Mouse (Mus musculus) CD4-positive helper T cell, adult 2 months (primary cell): ENCODE measurements around the gene Coq8b.
A peak's percentile ranks its signal among the peaks of the same experiment; 100 is the strongest.

Experiments
- DNase-seq: peaks from one replicate; pipeline ENCODE4 v3.0.0-alpha.2; 2012; ENCODE audit warnings: low read depth, missing footprints, low spot score

Coq8b gene

GRCm38 (mm10) chr7:27271423-27271822 lies 38.6 kb downstream of the Coq8b start:
- DNase-seq: no peak

DNA sequence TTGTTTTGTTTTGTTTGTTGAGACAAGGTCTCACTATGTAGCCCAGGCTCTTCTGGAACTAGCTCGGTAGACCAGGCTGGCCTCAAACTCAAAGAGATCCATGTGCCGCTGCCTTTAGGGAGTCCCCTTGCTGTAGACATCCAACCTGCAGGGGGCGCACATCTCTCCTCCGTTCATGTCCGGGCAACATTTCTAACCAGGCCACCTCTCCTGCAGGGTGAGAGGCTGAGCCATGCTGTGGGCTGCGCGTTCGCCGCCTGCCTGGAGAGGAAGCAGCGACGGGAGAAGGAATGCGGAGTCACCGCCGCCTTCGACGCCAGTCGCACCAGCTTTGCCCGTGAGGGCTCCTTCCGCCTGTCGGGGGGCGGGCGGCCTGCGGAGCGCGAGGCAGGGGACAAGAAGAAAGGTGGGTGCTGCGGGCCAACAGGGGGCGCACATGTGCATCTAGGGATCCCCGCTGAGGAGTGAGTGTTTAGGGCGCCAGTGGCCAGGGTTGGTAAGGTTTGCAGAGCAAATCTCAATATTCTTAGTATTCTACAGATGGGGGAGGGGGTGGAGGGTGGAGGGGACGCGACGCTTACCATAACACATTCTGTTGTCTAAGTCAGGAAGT lies 41.0 kb downstream of the Coq8b start:
- DNase-seq: peak; percentile 44

- DNase-seq: no peak
Measured at GRCm38 (mm10) chr7:27274916-27275315, 42.1 kb downstream of the Coq8b start.

GRCm38 (mm10) chr7:27276021-27276420 lies 43.2 kb downstream of the Coq8b start:
- no peak for DNase-seq

DNA sequence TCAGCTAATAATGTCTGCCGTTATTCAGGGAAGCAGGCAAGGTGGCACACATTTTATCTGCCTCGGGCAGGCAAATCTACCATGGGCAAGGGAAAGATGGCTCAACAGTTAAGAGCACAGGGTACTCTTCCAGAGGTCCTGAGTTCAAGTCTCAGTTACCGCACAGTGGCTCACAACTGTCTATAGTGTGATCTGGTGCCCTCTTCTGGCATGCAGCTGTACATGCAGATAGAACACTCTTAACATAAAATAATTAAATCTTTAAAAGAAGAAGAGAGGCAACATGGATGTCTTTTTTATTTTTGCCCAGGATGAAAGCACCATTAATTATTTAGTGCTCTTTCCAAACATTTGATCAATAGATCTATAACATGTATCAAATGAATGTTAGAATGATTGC lies 44.4 kb downstream of the Coq8b start:
- peak; percentile 23 for DNase-seq

DNA sequence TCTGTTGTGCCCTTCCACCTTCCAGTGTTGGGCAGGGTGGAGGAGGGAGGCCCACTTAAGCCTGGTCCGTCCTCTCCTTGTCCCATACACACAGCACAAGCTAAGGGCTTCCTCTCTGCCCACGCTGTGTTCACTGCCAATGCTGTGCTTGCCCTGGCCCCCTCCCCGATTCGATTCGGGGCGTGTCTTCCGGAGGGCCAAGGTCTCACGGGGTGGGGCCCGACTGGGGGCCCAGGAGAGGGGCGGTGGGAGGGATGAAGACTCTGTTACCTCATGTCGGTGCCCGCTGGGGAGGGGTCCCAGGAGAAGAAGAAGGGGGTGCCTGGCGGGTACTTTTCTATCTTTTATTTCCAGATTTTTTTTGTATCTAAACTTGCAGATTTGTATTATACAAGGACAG lies 48.9 kb downstream of the Coq8b start:
- DNase-seq: no peak

DNA sequence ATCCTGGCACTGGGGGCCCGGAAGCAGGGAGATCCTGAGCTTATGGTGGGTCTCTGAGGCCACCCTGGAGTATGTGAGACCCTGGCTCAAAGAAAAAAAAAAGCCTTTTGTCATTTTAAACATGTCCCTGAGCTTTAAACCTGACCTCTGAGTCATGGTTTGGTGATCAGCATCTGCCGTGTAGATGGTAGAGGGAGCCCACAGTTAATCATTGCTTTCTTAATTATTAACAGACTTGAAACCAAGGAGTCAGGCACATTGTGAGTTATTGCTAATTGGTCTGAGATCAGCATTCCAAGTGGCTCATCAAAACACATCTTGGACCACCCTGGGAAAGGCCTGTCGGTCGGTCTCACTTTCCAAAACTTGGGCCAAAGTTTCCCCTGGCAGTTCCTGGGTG lies 49.4 kb downstream of the Coq8b start:
- no peak for DNase-seq

GRCm38 (mm10) chr7:27284865-27285697 lies 52.3 kb downstream of the Coq8b start:
- peak; percentile 26 for DNase-seq

- peak; percentile 65 for DNase-seq
Measured at GRCm38 (mm10) chr7:27285698-27286066, 52.9 kb downstream of the Coq8b start.

DNA sequence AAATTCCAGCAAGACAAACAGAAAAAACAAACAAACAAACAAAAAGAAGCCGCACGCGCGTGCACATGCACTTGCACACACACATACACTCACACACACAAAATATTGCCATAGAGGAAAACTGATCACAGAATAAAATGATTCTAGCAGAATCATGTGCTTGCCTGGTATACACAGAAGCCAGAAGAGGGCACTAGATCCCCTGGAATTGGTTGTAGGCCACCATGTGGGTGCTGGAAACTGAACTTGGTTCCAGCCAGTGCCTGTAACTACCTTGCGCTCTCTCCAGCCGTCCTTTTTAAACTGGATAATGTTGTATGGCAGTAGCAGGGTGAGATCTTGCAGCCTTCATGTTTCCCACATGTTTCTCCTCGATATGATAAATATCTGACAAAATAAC lies 55.9 kb downstream of the Coq8b start:
- DNase-seq: no peak

DNA sequence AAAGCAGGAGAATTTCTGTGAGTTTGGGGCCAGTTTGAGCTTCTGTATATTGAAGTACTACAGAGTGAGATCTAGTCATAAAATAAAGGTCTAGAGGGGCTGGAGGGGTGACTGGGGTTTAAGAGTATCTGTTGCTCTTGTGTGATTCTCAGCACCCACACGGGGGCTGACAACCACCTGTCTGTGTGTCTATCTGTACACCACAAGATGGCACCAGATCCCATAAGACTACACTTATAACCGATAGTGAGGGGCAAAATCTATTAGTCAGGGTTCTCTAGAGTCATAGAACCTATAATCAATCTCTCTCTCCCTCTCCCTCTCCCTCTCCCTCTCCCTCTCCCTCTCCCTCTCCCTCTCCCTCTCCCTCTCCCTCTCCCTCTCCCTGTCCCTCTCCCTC lies 57.7 kb downstream of the Coq8b start:
- DNase-seq: no peak

GRCm38 (mm10) chr7:27291795-27292466 lies 59.1 kb downstream of the Coq8b start:
- DNase-seq: no peak

- no peak for DNase-seq
Measured at GRCm38 (mm10) chr7:27295956-27296355, 63.1 kb downstream of the Coq8b start.

DNA sequence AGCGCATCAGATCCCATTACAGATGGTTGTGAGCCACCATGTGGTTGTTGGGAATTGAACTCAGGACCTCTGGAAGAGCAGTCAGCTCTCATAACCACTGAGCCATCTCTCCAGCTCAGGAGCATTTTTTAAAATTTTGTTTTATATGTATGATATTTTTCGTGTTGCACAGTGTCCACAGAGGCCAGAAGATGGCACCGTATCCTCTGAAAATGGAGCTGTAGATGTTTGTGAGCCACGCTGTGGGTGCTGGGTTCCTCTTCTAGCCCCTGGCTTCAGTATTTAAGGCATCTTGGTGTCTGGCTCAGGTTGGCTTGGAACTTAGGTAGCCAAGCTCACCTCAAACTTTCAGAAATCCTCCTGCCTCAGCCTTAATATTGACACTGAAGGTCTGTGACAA lies 63.7 kb downstream of the Coq8b start:
- DNase-seq: no peak

DNA sequence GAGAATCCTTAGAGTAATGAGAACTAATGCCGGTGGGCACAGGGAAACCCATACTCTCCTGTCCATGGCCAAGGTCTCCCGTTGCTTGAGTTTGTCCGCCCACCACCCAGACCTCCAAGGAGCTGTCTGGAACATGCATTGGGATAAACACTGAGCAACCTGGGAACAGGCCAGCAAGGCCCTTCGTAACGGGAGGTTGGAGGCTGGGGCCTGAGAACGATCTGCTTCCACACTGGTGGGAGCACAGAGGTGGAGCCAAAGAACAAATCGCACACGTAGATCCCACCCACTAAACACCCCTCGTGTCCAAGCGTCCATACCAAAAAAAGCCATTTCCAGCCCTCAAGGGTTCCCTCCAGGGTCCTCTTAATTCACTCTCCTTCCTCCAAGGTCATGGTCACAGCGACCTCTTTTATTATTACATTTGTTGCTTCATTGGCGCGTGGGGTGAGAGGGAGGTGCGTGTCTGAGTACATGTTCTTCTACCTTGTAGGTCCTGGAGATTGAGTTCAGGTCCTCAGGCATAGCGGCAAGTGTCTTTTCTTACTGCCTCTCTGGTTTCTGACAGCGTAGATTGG lies 65.3 kb downstream of the Coq8b start:
- DNase-seq: no peak

DNA sequence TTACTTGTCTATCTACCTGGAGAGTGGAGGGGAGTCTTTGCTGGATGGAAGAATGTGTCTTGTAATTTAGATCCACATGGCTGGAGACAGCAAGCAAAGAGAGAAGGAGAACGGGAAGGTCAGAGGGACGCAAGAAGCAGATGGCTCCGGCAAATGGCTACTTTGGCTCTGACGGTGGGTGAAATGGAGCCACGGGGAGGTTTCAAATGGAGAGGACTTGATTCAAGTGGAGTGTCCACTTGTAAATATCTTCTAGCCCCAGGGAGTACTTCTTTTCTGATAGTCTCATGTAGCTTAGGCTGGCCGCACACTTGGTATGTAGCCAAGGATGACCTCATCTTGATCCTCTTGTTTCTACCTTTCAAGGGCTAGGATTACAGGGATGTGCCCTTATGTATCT lies 66.0 kb downstream of the Coq8b start:
- DNase-seq: no peak

- DNase-seq: no peak
Measured at GRCm38 (mm10) chr7:27300351-27300750, 67.5 kb downstream of the Coq8b start.

DNA sequence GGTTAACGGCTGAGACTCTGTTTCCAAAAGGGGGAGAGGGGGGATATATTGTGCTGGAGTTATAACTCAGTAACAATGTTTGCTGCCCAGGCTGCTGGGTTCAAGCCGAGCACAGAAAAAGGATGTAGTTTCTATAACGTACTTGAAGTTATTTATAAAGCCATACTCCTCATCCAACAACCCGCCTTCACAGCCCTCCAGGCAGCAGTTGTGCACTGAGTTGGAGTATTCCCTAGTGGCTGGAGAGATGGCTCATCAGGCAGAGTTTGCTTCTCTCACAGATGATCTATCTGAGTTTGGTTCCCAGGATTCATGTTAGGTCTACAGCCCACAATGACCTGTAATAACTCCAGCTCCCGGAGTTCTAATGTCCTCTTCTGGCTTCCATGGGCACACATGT lies 68.0 kb downstream of the Coq8b start:
- DNase-seq: no peak

DNA sequence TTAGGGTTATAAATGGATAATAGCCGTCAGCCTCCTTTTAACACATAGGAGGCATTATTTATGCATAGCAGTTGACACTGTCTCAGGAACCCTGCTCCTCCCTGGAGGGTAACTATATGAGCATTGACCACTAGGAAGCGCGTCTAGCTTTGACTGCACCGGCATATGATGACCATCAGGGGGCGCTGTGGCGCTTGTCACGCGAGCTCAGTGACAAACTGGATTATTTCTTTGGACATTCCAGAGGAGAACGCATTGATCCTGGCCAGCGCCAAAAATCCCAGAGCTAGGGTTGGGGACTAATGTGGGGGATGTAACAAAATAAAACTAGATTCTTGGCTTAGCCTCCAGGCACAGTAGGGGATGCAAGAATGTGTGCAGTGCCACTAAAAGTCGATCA lies 69.3 kb downstream of the Coq8b start:
- DNase-seq: peak; percentile 58

DNA sequence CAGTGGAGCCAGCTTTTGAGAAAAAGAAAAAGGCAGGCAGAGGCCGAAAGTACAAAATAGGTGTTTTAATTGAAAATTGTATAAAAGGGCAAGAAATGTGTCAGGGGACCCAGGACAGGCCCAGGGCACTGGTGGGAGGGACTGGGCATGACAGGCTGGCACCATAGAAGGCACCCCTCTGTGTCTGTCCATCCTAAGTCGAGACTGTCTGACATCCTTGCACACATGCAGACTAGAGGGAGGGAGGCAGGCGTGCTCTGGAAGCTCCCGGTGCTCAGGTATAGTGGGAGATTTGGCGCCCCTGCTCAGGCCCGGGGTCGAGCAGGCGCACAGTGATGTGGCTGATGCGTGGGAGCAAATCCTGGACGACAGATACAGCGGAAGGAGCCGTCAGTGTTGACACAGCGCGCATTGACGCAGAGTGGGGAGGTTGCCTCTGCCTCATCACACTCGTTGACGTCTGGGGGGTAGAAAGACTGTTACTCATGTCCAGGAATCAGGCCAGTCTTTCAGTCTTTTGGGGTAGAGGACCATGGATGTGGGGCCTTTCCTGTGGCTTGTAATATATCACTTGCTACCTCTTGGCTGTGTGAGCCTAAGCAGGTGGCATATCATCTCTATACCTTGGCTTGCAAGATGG lies 72.4 kb downstream of the Coq8b start:
- no peak for DNase-seq

DNA sequence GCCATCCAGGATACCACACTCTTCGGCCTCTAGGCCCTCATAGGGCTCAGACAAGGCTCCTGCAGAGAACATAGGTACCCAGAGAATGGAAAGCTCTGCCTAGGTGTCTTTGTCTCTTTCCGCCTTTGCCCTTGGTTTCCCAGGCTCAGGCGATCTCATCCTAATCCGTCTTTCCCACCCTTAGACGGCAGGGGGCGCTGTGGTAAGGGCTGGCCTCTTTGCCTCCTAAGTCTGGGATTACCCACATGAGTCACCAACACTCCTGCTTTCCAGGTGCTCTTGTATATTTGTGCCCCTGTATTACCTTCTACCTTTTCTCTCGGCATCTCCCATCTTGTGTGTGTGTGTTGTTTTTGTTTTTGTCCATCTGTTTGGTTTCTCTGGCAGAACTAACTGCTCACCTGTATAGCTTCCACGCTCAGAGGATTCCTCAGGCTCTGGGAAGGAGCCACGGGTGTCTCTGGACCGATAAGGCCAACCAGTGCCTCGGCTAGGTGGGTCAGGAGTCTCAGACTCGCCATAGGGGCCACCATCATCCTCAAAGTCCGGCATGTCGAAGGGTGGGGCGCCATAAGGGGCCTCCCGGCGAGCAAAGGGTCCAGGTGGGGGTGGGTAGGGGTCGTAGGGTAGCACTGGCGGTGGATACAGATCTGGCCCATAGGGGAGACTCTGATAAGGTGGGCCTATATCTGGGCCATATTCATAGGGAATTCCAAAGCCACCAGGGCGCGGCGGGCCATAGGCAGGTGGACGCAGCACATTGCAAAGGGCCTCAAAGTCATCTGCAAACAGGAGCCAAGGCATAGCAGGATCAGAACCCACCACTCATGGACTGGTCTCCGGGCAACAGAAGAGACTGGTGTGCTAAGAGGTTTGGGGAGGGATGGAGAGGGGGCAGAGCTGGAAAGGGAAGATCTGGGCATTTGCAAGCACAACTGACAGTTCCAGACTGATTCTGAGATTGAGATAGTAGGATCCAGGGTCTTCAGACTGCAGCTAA lies 73.6 kb downstream of the Coq8b start:
- DNase-seq: no peak
